ENCODE assay signal across 24 mouse cellular contexts in the genomic region with DNA sequence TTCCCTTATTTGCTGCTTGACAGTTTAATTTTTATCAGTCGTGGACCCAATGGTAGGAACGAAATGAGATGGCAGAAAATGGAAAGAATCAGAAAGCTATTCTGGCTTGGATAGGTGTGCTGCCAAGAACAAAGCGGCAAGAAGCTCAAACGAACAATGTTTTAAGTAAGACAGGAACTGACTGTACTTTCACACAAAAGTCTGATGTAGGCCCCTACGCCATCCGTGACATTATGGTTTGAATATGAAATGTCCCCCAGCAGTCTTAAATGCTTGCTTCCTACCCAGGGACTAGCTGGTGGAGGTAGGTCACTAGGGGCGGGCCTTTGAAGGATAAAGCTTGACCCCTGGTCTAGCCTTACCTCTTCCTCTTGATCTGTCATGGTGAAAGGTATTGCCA.
"Had no signal": no experiment of that assay in that cellular context is flagged by ENCODE, and none has a peak within 500 bp of the region (broad histone marks: within the 10 kb centered on the region; RNA-seq: fewer than 3 reads in every experiment).

No protein-coding gene starts in this region.

- H3K27ac ChIP-seq: heart, embryonic 13.5 days; heart, embryonic 15.5 days; hindbrain, embryonic 13.5 days; hindbrain, embryonic 15.5 days; hindbrain, postnatal 0 days; kidney, embryonic 15.5 days; kidney, postnatal 0 days; limb, embryonic 13.5 days; limb, embryonic 15.5 days; liver, embryonic 14.5 days had no signal

- DNase-seq: forebrain, postnatal 0 days; gastrocnemius, postnatal 14 days; gastrocnemius, postnatal 36 days; heart, adult 18-20 months; heart, postnatal 14 days; heart, postnatal 36 days; kidney, adult 11 months; kidney, adult 2 months; kidney, adult 9 months; kidney, postnatal 14 days; kidney, postnatal 36 days; layer of hippocampus, adult 9-11 months; layer of hippocampus, postnatal 36 days; left cerebral cortex, postnatal 4 days had no signal

- ATAC-seq: forebrain, postnatal 0 days; hindbrain, postnatal 0 days had no signal

- H3K4me3 ChIP-seq: heart, embryonic 13.5 days; heart, embryonic 15.5 days; hindbrain, embryonic 13.5 days; hindbrain, embryonic 15.5 days; kidney, embryonic 15.5 days; limb, embryonic 13.5 days; limb, embryonic 15.5 days had no signal
